Mouse (Mus musculus) MEL (cell line): Measurements from ENCODE around the gene Polr2l.

Source experiments
- CHD1 ChIP-seq: IDR thresholded peaks from 2 replicates; pipeline ENCODE4 v1.6.1; 2012; ENCODE audit warnings: low read depth, mild to moderate bottlenecking, inconsistent platforms, low read length, improper control_type of control experiment
- CTCF ChIP-seq, 3 experiments: IDR thresholded peaks in 2 of 3; conservative IDR thresholded peaks in 1 of 3; 2 replicates each; pipeline ENCODE4 v1.5.1; 2011 to 2012; ENCODE audit warnings: low read length in 3 of 3, low read depth in 2 of 3, mild to moderate bottlenecking in 2 of 3, improper control_type of control experiment in 1 of 3, inconsistent platforms in 1 of 3, mixed read lengths in 1 of 3, moderate library complexity in 1 of 3; ENCODE audit not compliant: control insufficient read depth in 1 of 3, insufficient read depth in 1 of 3, poor library complexity in 1 of 3, severe bottlenecking in 1 of 3
- E2F4 ChIP-seq: IDR thresholded peaks from 2 replicates; pipeline ENCODE4 v1.6.1; 2011; ENCODE audit warnings: low read depth, low read length, improper control_type of control experiment, borderline replicate concordance
- EP300 ChIP-seq, 2 experiments: IDR thresholded peaks; 2 replicates each; pipeline ENCODE4 v1.6.1; 2011; ENCODE audit warnings: improper control_type of control experiment in 2 of 2, low read length in 2 of 2, low read depth in 1 of 2, mild to moderate bottlenecking in 1 of 2
- GATA1 ChIP-seq: IDR thresholded peaks from 2 replicates; pipeline ENCODE4 v1.6.1; 2011; ENCODE audit warnings: low read depth, low read length, improper control_type of control experiment
- POLR2AphosphoS2 ChIP-seq: IDR thresholded peaks from 2 replicates; pipeline ENCODE4 v1.6.1; 2011; ENCODE audit warnings: low read length, improper control_type of control experiment

DNA sequence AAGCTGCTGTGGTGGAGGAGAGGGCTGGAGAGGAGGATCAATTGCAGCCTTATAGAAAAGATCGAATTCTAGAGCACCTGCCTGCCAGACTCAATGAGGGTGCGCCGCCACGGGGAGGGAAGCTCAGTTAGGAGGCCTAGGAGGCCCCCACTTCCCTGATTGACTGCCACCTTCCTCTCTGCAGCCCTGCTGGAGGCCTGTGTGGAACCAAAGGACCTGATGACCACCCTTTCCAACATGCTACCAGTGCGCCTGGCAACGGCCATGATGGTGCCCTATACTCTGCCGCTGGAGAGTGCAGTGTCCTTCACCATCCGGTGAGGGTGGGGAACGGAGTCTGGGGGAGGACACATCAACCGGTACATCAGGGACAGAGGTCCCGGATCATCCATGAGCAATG lies 16.3 kb downstream of the Polr2l start:
- TF ChIP-seq CTCF (IDR thresholded peaks at IDR 0.05 in 2 of 3, conservative IDR thresholded peaks at IDR 0.05 in 1 of 3; ENCODE audit: control insufficient read depth in 1 of 3, insufficient read depth in 1 of 3, low read depth in 2 of 3, low read length in 3 of 3, poor library complexity in 1 of 3, severe bottlenecking in 1 of 3), result no peak
- TF ChIP-seq POLR2AphosphoS2, result no peak
- TF ChIP-seq GATA1, result no peak
- TF ChIP-seq E2F4, result no peak
- no peak for TF ChIP-seq CHD1
- TF ChIP-seq EP300 (IDR thresholded peaks at IDR 0.05; ENCODE audit: low read depth in 1 of 2, low read length in 2 of 2), result no peak
